Mouse (Mus musculus): ENCODE results near the gene Fads3. TPM values are rescaled to one million over a fixed set of nuclear protein-coding genes. Genes with fewer than 3 reads are reported as not detected.

Fads3 gene
- polyA plus RNA-seq, 1 experiment, result 341 TPM

DNA sequence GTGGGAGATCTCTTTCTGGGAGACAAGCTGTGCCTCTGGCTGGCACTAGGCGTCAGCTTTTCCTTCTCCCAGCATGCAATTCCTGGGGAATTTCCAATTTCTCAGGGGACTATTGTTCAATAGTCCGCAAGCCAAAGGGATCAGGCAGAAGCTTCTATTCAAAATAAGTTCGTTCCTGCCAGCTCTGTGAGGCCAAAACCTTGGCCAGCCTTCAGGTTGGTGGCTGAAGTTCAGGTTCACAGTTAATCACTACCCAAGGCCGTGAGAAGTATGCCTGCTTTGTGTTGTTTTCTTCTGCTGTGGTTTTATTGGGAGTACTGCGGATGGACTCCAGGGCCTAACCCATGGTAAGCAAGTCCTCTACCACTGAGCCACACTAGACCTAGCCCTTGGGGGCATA, 29.8 kb downstream of the Fads3 start:
- no peak for TF ChIP-seq POLR2A (IDR thresholded peaks at IDR 0.05; ENCODE audit: borderline replicate concordance, extremely low read depth, low read depth, low read length)
- WGBS, result 60% methylated on average over 5 of the region's 5 CpGs
- no peak overlapping the region for H3K4me3 ChIP-seq (replicated peaks; ENCODE audit: extremely low read depth, low read depth, low read length)
- no peak for DNase-seq
- no peaks in the 10 kb centered on the region for H3K4me1 ChIP-seq (ENCODE audit: control insufficient read depth, insufficient read depth, low read length)

- H3K4me1 ChIP-seq (ENCODE audit: control insufficient read depth, insufficient read depth, low read length), result no peaks in the 10 kb centered on the region
- 67% methylated on average over 4 of the region's 4 CpGs for WGBS
- TF ChIP-seq POLR2A (IDR thresholded peaks at IDR 0.05; ENCODE audit: borderline replicate concordance, extremely low read depth, low read depth, low read length) (no peak), CTCF (IDR thresholded peaks at IDR 0.05; ENCODE audit: insufficient read depth, low read length) (no peak)
These were observed 30.5 kb downstream of the Fads3 start for GRCm38 (mm10) chr19:10071892-10072291.

GRCm38 (mm10) chr19:10073145-10073544, 31.8 kb downstream of the Fads3 start:
- Histone ChIP-seq H3K4me3 (replicated peaks; ENCODE audit: extremely low read depth, low read depth, low read length) (no peak overlapping the region), H3K4me1 (ENCODE audit: control insufficient read depth, insufficient read depth, low read length) (no peaks in the 10 kb centered on the region)
- TF ChIP-seq POLR2A (IDR thresholded peaks at IDR 0.05; ENCODE audit: borderline replicate concordance, extremely low read depth, low read depth, low read length) (no peak), CTCF (IDR thresholded peaks at IDR 0.05; ENCODE audit: insufficient read depth, low read length) (no peak)
- 79% methylated on average over 5 of the region's 5 CpGs for WGBS
- DNase-seq, result no peak

More at GRCm38 (mm10) chr19:10071892-10072291, 30.5 kb downstream of the Fads3 start:
- DNase-seq, result no peak
- no peak overlapping the region for H3K4me3 ChIP-seq (replicated peaks; ENCODE audit: extremely low read depth, low read depth, low read length)

- Histone ChIP-seq H3K4me3 (replicated peaks; ENCODE audit: extremely low read depth, low read depth, low read length) (no peak overlapping the region), H3K4me1 (ENCODE audit: control insufficient read depth, insufficient read depth, low read length) (no peaks in the 10 kb centered on the region)
- no peak for TF ChIP-seq CTCF (IDR thresholded peaks at IDR 0.05; ENCODE audit: insufficient read depth, low read length)
- TF ChIP-seq POLR2A (IDR thresholded peaks at IDR 0.05; ENCODE audit: borderline replicate concordance, extremely low read depth, low read depth, low read length), result no peak
- WGBS, result 76% methylated on average over 6 of the region's 6 CpGs
- DNase-seq, result no peak
These were observed 37.0 kb downstream of the Fads3 start for GRCm38 (mm10) chr19:10078392-10078791.

DNA sequence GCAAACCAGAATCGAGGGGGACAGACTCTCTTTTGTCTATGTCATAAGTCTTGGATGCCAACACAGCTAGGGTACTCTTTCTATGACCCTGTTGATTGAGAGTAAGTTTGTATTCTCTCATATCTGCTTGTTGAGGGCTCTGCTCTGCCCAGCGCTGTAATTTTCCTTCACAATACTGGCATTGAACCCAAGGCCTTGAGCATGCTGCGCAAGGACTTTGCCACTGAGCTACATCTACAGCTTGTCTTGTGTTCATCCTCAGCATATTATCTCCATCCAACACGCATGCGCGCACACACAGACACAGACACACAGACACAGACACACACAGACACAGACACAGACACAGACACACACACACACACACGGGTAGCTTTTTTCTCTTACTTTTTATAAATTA, 39.0 kb downstream of the Fads3 start:
- H3K4me1 ChIP-seq (ENCODE audit: control insufficient read depth, insufficient read depth, low read length), result no peaks in the 10 kb centered on the region; the same call in 1 of the 2 replicates
- no peak for DNase-seq
- TF ChIP-seq POLR2A (IDR thresholded peaks at IDR 0.05; ENCODE audit: borderline replicate concordance, extremely low read depth, low read depth, low read length) (no peak), CTCF (IDR thresholded peaks at IDR 0.05; ENCODE audit: insufficient read depth, low read length) (no peak)
- no peak overlapping the region for H3K4me3 ChIP-seq (replicated peaks; ENCODE audit: extremely low read depth, low read depth, low read length)
- WGBS, result 96% methylated on average over 7 of the region's 7 CpGs

DNA sequence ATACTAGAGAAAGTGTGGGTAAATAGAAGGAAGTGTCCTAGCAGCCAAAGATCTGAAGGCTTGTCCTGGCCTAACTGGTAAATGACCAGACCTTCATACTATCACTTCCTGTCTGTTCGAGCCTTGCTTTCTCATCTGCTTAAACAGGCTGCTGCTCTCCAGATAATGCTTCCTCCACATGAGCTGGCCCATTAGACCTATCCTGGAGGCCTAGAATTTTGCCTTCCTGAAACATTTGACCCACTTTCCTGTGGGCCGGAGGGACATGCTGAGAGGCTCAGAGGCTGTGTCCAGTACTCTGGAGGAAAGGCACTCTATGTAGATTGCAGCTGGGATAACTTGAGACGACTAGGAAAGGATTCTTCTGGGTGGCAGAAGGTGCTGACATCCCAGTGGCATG, 40.7 kb downstream of the Fads3 start:
- 52% methylated on average over 3 of the region's 3 CpGs for WGBS
- no peaks in the 10 kb centered on the region; the same call in 1 of the 2 replicates for H3K4me1 ChIP-seq (ENCODE audit: control insufficient read depth, insufficient read depth, low read length)
- no peak for DNase-seq
- TF ChIP-seq CTCF (IDR thresholded peaks at IDR 0.05; ENCODE audit: insufficient read depth, low read length) (no peak), POLR2A (IDR thresholded peaks at IDR 0.05; ENCODE audit: borderline replicate concordance, extremely low read depth, low read depth, low read length) (no peak)
- H3K4me3 ChIP-seq (replicated peaks; ENCODE audit: extremely low read depth, low read depth, low read length), result no peak overlapping the region

- no peak overlapping the region for H3K4me3 ChIP-seq (replicated peaks; ENCODE audit: extremely low read depth, low read depth, low read length)
- DNase-seq, result no peak
- TF ChIP-seq CTCF (IDR thresholded peaks at IDR 0.05; ENCODE audit: insufficient read depth, low read length) (no peak), POLR2A (IDR thresholded peaks at IDR 0.05; ENCODE audit: borderline replicate concordance, extremely low read depth, low read depth, low read length) (no peak)
- WGBS, result 64% methylated on average over 9 of the region's 9 CpGs
- H3K4me1 ChIP-seq (ENCODE audit: control insufficient read depth, insufficient read depth, low read length), result no peaks in the 10 kb centered on the region; the same call in 1 of the 2 replicates
These were observed 44.1 kb downstream of the Fads3 start for GRCm38 (mm10) chr19:10085454-10085853.

- no peaks in the 10 kb centered on the region; the same call in 1 of the 2 replicates for H3K4me1 ChIP-seq (ENCODE audit: control insufficient read depth, insufficient read depth, low read length)
- WGBS, result 80% methylated on average over 4 of the region's 4 CpGs
These were observed 45.6 kb downstream of the Fads3 start for GRCm38 (mm10) chr19:10086976-10087375.

GRCm38 (mm10) chr19:10093829-10094228, 52.5 kb downstream of the Fads3 start:
- DNase-seq, result no peak
- Histone ChIP-seq H3K4me3 (replicated peaks; ENCODE audit: extremely low read depth, low read depth, low read length) (no peak overlapping the region), H3K4me1 (ENCODE audit: control insufficient read depth, insufficient read depth, low read length) (no peaks in the 10 kb centered on the region)
- 86% methylated on average over 4 of the region's 4 CpGs for WGBS
- no peak for TF ChIP-seq POLR2A (IDR thresholded peaks at IDR 0.05; ENCODE audit: borderline replicate concordance, extremely low read depth, low read depth, low read length)
- TF ChIP-seq CTCF (IDR thresholded peaks at IDR 0.05; ENCODE audit: insufficient read depth, low read length), result no peak

More at GRCm38 (mm10) chr19:10086976-10087375, 45.6 kb downstream of the Fads3 start:
- TF ChIP-seq POLR2A (IDR thresholded peaks at IDR 0.05; ENCODE audit: borderline replicate concordance, extremely low read depth, low read depth, low read length) (no peak), CTCF (IDR thresholded peaks at IDR 0.05; ENCODE audit: insufficient read depth, low read length) (no peak)
- no peak for DNase-seq
- no peak overlapping the region for H3K4me3 ChIP-seq (replicated peaks; ENCODE audit: extremely low read depth, low read depth, low read length)

DNA sequence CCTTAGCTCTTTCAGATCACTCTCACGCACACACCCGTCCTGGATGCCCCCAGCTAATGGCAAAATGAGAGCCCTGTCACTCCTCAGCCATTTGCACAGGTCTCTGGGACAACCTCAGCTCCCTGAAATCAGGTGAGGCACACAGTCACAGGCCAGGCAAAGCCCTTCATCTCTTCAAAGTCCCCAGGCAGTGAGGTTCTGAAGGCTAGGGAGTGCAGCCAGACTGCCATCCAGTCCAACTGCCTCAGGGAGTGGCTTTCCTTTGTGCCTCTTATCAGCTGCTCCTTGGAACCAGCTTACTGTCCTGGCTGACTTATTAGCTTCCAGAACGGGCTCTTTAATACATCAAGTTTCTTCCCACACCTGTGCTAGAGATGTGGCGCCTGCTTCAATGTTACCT, 53.3 kb downstream of the Fads3 start:
- 75% methylated on average over 4 of the region's 4 CpGs for WGBS
- TF ChIP-seq POLR2A (IDR thresholded peaks at IDR 0.05; ENCODE audit: borderline replicate concordance, extremely low read depth, low read depth, low read length), result no peak
- TF ChIP-seq CTCF (IDR thresholded peaks at IDR 0.05; ENCODE audit: insufficient read depth, low read length), result no peak
- Histone ChIP-seq H3K4me3 (replicated peaks; ENCODE audit: extremely low read depth, low read depth, low read length) (no peak overlapping the region), H3K4me1 (ENCODE audit: control insufficient read depth, insufficient read depth, low read length) (no peaks in the 10 kb centered on the region)
- DNase-seq, result no peak
